Mouse (Mus musculus) spleen, postnatal 4 days (tissue): ENCODE measurements around the gene Polr1e.
"Not testable (repeated sequence)": the region's sequence is repeated elsewhere in the genome, so short reads cannot be mapped to it uniquely, and the experiment has no call there.

Experiments
- DNase-seq, 2 experiments: peaks; one replicate each; pipeline ENCODE4 v3.0.0; 2022; ENCODE audit warnings: low spot score in 2 of 2

Polr1e gene

DNA sequence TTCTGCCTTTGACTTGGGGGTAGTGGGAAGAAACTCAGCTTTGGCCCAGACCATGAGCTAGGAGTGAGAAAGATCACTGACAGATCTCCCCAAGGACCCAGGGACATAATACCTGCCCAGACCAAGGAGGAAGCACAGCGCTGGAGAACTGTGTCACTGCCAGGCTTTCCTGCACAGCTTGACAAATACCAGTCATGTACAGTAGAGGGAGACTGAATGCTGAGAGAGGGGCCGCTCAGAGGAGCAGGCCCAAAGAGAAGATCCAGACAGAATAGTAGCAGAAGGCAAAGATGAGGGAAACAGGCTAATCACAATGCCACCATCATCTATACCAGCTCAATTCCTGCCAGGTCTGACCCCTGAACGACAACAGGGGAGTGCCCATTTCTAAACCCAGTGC is 36.5 kb downstream of the Polr1e start:
- no peak for DNase-seq

DNA sequence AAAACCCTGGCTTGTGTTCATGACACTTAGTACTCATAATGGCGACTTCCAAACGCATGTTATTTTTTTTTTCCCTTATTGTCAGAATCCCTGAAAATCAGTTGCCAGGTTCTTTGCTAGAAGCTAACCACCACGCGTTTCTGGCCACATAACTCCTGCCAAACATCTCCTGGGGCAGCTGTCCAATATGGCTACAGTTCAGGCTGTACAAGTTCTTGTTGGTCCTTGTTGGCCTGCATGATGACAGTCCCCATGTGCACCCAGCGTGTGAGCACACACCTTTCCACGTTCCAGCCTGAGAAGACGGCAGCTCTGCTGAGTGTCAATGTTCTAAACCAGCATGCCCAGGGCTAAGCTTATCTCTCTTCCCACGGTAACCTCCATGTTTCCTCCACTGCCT is 37.1 kb downstream of the Polr1e start:
- no peak for DNase-seq

DNA sequence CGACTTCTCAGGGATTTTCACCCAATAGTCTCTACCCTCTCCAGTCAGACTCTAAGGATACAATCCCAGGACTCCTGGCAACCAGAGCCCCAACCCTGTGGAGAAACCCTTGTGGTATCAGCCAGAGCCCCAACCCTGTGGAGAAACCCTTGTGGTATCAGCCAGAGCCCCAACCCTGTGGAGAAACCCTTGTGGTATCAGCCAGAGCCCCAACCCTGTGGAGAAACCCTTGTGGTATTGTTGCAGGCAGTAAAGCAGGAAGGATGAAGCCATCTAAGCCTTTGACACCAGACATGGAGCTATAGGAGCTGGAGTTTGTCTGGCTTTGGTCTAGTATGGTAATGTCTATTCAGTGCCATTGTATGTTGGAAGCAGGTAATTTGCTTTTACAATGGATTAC is 45.5 kb downstream of the Polr1e start:
- not testable (repeated sequence) for DNase-seq

DNA sequence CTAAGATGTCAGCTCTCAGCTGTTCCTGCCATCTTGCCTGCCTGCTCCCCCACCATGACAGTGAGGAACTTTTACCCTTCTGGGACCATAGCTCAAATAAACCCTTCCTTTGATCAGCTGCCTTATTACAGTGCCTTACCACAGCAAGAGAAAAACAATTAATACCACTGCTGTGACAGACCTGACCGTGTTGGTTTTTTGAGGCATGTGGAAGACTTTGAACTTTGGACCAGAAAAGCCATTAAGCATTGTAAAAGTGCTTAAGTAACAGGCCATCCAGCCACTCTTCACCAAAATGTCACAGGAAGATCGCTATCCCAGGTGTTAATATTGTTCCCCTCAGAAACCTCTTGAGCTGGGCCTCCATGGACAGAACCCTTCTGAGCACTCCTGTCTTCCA is 46.2 kb downstream of the Polr1e start:
- DNase-seq: no peak

DNA sequence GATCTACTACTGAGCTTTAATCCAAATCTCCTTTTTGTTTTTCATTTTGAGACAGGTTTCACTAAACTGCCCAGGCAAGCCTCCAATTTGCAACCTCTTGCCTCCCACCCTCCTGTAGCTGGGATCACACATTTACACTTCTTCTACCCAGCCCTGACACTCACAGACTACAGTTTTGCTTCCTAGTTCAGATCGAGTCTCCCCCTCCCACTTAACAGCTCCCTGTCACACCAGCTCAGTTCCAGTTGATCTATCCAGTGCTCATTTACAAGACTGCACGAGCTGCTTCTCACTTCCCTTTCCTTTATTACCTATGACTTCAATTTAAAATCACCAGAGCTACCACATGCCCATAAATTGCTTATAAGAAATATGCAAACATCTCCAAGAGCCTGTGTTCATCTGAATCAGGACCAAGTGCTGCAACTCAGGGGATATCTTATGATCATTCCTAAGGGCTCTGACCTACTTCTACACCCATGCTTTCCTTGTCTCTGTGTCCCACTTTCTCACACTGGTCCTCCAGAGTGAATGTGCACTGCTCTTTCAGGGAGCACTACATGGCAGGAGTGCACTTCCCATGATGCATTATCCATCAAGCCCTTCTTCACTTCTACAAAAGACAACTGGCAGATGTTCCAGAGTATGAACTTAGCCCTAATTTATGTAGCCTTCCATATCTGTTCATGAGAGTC is 47.8 kb downstream of the Polr1e start:
- no peak for DNase-seq

DNA sequence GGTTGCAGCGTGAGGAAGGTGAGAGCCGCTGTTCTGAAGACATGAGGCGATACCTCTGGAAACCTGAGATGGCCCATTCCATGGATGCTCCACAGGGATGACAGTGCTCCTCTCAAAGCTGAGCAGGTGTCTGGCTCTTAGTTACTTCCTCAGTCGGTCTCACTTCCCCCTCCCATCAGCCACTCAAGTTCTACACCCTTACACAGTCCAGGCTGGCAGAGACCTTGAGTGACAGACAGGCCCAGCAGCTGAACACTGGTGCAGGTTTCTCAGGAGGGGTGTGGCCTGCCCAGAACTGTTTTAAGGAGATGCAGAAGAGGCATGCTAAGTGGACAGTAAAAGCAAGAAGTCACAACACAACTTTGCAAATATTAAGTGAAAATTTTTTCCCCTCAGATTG is 49.4 kb downstream of the Polr1e start:
- DNase-seq: peak in 1 of 2 experiments; percentile 21

DNA sequence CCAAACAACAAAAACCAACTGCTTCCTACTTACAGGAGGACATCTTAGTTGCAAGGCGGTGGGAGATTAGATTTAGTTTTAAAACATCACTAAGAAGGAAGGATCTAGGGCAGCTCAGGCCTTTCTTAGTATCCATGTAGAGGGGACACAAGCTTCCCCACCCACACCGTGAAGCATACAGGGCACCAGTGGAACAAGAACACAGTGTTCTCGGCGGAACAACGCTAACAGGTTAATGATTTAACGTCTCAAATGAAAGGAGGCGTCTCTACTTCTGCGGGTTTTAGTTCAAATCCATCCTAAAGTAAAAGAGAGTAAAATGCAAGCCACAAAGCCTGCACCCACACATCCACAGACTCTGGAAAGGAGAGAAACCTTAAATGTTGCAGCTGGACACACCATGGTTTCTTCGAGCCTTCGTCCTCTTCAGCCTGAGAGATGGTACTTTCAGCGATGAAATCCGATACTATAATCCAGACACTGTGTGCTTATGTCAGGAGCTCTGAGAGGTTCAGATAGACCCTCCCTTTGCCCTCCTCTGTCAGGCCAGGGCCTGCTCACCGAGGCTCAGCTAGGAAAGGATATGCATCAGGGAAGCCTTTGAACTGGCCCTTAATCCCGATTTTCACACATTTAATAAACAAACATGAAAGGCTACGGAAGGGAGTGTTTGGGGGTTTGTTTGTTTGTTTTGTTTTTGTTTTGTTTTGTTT is 54.0 kb downstream of the Polr1e start:
- no peak for DNase-seq

DNA sequence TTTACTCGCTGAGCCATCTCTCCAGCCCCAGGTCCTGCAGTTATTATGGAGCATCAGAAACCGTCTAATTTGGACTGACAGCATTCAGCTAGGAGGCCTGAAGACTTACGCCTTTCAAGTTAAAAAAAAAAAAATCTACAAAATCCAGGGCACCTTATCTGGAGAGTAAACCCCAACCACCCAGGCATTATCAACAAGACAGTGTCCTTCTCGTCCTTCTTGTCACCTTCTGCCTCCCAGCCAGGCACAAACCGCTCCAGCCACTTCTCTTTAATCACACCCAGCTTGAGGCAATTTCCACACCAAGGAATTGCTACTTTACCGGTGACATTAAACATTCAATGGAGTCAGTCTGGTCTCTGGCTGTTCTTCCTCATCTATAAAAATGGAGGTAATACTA is 55.2 kb downstream of the Polr1e start:
- peak in 1 of 2 experiments; percentile 28 for DNase-seq

DNA sequence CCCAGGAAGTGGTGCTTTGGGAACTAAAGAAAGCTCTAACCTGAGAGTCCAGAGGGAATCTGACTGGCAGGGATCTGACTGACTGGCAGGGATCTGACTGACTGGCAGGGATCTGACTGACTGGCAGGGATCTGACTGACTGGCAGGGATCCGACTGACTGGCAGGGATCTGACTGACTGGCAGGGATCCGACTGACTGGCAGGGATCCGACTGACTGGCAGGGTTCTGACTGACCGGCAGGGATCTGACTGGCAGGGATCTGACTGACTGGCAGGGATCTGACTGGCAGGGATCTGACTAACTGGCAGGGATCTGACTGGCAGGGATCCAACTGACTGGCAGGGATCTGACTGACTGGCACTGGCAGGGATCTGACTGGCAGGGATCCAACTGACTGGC is 62.7 kb downstream of the Polr1e start:
- DNase-seq: not testable (repeated sequence)

DNA sequence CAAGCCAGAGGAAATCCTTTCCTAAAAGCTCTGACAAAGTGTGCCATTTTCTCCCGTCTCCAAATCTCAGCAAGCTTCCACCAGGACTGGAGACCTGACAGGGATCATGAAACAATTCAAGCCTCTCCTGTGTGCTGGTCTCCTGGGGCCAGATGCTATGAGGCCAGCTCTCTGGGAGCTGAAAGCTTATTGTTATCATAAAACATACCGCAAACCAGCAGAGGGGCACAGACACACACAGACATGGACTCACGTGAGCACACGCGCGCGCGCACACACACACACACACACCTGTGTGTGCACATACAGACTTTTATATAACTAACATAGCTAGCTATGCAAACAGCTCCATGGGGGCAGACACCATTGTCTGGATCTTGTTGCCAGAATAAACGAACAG is 64.6 kb downstream of the Polr1e start:
- DNase-seq: no peak

DNA sequence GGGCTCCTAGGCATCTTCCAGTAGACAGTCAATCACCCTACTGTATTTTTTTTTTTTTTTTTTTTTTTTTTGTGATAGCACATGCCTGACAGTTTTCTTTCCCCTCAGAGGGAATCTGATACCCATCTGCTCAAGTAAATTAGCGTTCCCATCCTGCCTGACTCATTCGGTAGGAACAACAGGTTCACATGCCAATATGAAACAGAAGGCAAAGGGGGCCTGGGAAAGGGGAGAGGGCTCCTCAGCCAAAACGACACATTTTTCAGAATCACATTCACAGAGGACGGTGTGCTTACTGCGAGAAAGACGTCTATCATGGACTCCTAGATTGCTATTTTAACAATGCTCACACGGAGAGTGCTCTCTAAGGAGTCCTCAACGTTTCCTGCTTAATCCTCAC is 65.1 kb downstream of the Polr1e start:
- no peak for DNase-seq

DNA sequence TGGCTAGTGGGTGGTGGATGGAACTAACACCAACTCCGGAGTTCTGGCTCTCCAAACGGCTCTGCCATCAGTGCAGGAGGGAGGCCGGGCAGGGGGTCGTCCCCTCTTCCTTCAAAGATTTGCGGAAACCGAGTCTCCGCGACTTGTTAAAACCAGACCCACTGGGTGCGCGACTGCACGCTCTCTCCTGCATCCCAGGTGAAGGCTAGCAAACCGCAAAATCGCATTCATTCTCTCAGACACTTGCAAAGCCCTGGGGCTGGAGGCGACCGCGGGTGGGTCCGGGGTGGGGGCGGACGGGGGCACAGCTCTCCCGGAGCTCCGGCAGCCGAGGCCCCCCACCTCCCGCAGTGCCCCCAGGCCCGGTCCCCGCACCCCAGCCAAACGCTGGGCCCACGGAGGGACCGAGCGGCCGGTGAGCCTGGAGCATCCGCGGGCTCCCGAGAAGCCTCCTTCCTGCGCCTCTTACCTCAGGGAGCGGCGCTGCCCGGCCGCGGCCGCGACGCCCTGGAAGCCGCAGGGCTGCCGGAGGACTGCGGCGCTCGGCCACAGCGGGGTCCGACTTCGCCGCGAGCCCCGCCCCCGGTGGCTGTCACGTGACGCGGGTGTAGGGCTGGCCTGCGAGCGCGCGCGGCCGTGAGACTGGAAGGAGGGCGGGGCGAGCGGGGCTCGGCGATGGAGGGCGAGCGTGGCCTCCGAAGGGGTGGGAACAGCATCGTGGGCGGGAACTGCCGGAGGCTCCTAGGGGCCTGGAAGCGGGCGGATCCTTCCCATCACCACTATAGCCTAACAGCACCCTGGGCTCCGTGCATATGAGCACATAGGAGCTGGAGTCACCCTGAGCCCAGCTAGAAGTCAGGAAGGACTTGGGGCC is 65.9 kb downstream of the Polr1e start, which contains the start of gene Fbxo10:
Fbxo10 (minus strand) TSS at position 584 of the 874 bp plus-strand sequence.
- peak; percentile 93 to 96 for DNase-seq

DNA sequence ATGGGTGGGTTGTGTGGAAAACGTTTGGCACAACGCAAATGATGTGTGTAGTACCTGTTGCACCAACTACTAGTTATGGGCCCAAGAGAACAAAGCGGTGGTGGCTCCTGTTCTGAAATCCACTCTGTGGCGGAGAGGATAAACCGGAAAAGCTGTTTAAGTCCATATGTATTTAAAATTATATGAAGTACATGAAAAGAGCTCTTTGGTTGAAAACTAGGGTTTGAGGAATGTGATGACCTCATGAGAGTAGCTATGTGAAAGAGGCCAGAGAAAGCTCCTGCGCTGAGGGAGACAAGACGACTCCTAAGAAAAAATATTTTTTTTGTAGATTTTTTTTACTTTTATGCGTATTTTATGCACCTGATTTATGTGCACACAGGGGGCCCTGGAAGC is 66.5 kb downstream of the Polr1e start:
- no peak for DNase-seq
